Mouse (Mus musculus) neural tube, embryonic 11.5 days (tissue): ENCODE results near the gene Ldlrad3. TPM values are rescaled to one million over a fixed set of nuclear protein-coding genes. Genes with fewer than 3 reads are reported as not detected.

Experiments used
- ATAC-seq: fragments of 200-750 bp; cut with Nextera tagmentation; 2 replicates; pipeline ENCODE4 v1.8.0; 2017; ENCODE audit warnings: moderate number of reproducible peaks, mild to moderate bottlenecking, moderate TSS enrichment, moderate library complexity; ENCODE audit not compliant: insufficient read depth, low FRiP score, low TSS enrichment
- DNase-seq: peaks from one replicate; pipeline ENCODE4 v3.0.0-alpha.2; 2015; ENCODE audit warnings: low spot score
- H3K27ac ChIP-seq: fragments of 300-500 bp; sonication (generic); 2 replicates; pipeline ENCODE4 v1.5.1; 2014; ENCODE audit warnings: low read depth, mild to moderate bottlenecking, low read length
- H3K27me3 ChIP-seq: fragments of 300-500 bp; sonication (generic); 2 replicates; pipeline ENCODE4 v1.6.1; 2014; ENCODE audit warnings: mild to moderate bottlenecking, low read length, mixed read lengths; ENCODE audit not compliant: control insufficient read depth, insufficient read depth
- H3K36me3 ChIP-seq: fragments of 300-500 bp; sonication (generic); 2 replicates; pipeline ENCODE4 v1.6.1; 2014; ENCODE audit warnings: mild to moderate bottlenecking, low read length, moderate library complexity, mixed read lengths; ENCODE audit not compliant: control insufficient read depth, insufficient read depth
- H3K4me1 ChIP-seq: fragments of 300-500 bp; sonication (generic); 2 replicates; pipeline ENCODE4 v1.6.1; 2014; ENCODE audit warnings: low read length, mixed read lengths; ENCODE audit not compliant: control insufficient read depth, insufficient read depth
- H3K4me2 ChIP-seq: fragments of 300-500 bp; sonication (generic); 2 replicates; pipeline ENCODE4 v1.6.1; 2014; ENCODE audit warnings: low read depth, mild to moderate bottlenecking, moderate library complexity
- H3K4me3 ChIP-seq: fragments of 300-500 bp; sonication (generic); 2 replicates; pipeline ENCODE4 v1.5.1; 2014; ENCODE audit warnings: low read depth, low read length
- H3K9ac ChIP-seq: fragments of 300-500 bp; sonication (generic); 2 replicates; pipeline ENCODE4 v1.6.1; 2014; ENCODE audit warnings: mild to moderate bottlenecking, low read length
- H3K9me3 ChIP-seq: fragments of 300-500 bp; sonication (generic); 2 replicates; pipeline ENCODE4 v1.6.1; 2016; ENCODE audit warnings: low read length; ENCODE audit not compliant: control insufficient read depth
- WGBS: fragments of 180-500 bp; shearing (Covaris S2); extraction: QIAGEN DNeasy Blood & Tissue Kit; methylation state at CpG from one replicate; pipeline ENCODE4 v1.1.7; 2014; 5-methylcytosine and 5-hydroxymethylcytosine counted together
- polyA plus RNA-seq: library from polyadenylated mRNA; unstranded; fragments of >200 nt; fragmentation: Nextera tagmentation; extraction: Ambion mirVana; gene quantifications from 2 replicates; pipeline ENCODE4 v1.2.1, GENCODE M21; 2014

The Ldlrad3 gene
- polyA plus RNA-seq, 1 experiment from 2014 or later = 64.9 TPM

DNA sequence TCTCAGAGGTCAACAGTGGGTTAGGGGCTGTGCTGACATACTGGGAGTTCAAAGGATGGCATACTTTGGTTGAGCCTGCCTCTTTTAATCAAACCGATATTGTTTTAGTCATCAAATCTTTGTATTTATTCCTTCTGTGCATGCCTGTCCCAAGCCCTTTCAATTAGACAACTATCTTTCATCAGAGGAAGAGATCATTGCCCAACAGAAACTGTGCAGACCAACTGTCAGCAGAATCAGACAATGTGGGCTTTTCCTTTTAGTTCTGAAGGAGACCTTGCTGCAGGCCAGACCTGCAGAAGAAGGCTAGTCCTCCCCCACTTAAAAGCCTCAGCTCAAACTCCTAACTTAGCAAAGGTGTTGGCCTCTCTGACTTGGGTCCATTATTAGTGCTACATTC is 41.9 kb downstream of the Ldlrad3 start:
- 96% methylated on average over 1 of the region's 1 CpGs for WGBS
- Histone ChIP-seq H3K9me3 (no peaks in the 10 kb centered on the region), H3K27ac (no peak overlapping the region), H3K27me3 (no peaks in the 10 kb centered on the region), H3K4me3 (no peak overlapping the region), H3K4me1 (peaks cover 11% of the 10 kb centered on the region), H3K4me2 (no peak overlapping the region), H3K36me3 (no peaks in the 10 kb centered on the region), H3K9ac (no peak overlapping the region)
- ATAC-seq (no peak), DNase-seq (no peak)

DNA sequence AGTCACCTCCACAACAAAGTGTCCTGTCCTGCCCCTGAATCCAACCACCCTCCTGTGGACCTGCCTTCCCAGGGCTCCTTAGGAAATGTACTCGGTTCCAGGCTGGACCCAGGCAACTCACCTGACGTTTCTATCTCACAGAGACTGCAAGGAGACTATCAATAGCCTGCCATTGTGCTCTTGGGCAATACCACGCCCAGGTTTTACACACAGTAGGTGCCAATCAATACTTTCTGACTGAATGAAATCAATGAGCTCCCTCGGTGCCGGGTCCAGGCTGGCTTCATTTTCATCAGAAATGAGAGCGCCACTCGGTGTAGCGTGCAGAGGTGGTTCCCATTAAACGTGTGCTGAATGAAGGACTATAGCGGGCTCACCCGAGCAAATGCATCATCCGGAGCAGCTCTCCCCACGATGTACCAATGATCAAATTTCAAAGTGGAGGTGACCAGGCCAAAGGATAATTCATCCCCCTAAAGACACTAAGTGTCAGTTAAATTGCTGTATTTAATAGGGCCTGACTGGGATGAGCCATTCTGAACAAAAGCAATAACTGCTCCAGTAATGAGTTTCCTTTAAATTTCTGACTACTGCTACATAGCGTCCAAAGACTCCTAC is 43.4 kb downstream of the Ldlrad3 start:
- no peak overlapping the region for H3K4me2 ChIP-seq
- ATAC-seq = peak; percentile 32; the same call in 1 of the 2 replicates

DNA sequence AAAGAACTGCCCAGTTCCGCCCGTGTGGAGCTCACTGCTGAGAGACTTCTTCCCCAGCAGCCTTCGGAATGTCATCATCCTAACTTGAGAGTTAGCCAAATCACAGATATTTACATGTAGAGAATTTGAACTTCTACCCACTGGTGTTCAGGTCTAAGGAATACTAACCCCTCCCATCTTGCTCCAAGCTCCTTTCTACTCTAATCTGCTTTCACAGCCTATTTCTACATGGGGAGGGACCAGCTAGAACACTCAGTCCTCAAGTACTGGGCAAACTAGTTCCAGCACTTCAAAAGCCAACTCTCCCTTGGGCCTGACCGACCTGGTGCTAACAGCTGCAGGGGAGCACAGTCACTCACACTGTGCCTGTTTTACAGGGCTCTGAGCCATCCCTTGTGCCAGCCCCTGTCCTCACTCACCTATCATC is 44.0 kb downstream of the Ldlrad3 start:
- Histone ChIP-seq H3K4me1 (peaks cover 27% of the 10 kb centered on the region), H3K9ac (no peak overlapping the region), H3K36me3 (no peaks in the 10 kb centered on the region), H3K9me3 (no peaks in the 10 kb centered on the region), H3K4me2 (no peak overlapping the region), H3K4me3 (no peak overlapping the region), H3K27ac (0 out of 2 replicates have a peak overlapping the region, but pooled peaks have one; percentile 35), H3K27me3 (no peaks in the 10 kb centered on the region)
- ATAC-seq (no peak), DNase-seq (no peak)
- WGBS = 74% methylated on average over 4 of the region's 4 CpGs

More for the DNA sequence above, 43.4 kb downstream of the Ldlrad3 start:
- peak overlapping the region; percentile 35; the same call in 1 of the 2 replicates for H3K27ac ChIP-seq
- no peaks in the 10 kb centered on the region for H3K27me3 ChIP-seq
- no peak overlapping the region for H3K4me3 ChIP-seq
- no peaks in the 10 kb centered on the region for H3K36me3 ChIP-seq
- H3K9ac ChIP-seq = no peak overlapping the region
- 27% methylated on average over 14 of the region's 14 CpGs for whole genome bisulfite sequencing
- peaks cover 27% of the 10 kb centered on the region for H3K4me1 ChIP-seq
- no peaks in the 10 kb centered on the region for H3K9me3 ChIP-seq
- DNase-seq = peak; percentile 43

DNA sequence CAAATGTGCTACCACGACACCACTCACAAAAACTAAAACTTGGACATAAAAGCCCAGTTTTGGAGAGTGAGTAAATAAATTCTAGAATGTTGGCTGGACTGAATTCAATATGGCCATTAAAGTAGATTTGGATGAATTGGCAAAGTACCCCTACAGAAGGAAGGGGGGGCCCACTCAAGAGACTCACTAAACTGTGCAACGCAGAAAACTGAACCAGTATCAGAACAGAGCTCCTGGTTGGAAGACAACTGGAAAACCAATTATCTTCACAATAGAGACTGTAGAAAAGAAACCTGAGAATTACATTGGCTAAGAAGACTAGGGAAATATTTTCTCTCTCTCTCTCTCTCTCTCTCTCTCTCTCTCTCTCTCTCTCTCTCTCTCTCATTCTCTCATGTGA is 45.0 kb downstream of the Ldlrad3 start:
- ATAC-seq = no peak
- no peak for DNase-seq
- 84% methylated on average over 2 of the region's 2 CpGs for WGBS
- no peak overlapping the region for H3K4me3 ChIP-seq
- H3K4me2 ChIP-seq = no peak overlapping the region
- no peaks in the 10 kb centered on the region for H3K27me3 ChIP-seq
- H3K36me3 ChIP-seq = no peaks in the 10 kb centered on the region
- no peaks in the 10 kb centered on the region for H3K9me3 ChIP-seq
- no peak overlapping the region for H3K9ac ChIP-seq
- H3K27ac ChIP-seq = no peak overlapping the region
- H3K4me1 ChIP-seq = peaks cover 25% of the 10 kb centered on the region

DNA sequence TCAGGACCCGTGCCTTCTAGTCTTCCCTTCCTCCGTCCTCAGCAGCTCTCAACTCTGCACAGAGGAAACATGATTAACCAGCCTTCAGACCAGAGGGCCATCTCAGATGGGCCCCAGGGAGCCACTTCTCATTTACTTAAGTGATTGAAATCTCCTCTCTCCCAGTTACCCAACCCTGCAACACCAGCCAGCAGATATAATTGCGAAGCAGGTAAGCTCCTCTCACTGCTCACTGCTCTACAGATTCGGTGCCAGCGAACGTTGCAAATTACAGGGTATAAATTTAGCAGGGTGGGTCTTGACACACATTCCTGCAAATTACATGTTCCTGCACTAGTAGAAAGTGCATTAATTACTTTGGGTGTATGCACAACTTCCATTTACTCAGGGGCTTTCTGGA is 48.3 kb downstream of the Ldlrad3 start:
- no peak overlapping the region for H3K27ac ChIP-seq

DNA sequence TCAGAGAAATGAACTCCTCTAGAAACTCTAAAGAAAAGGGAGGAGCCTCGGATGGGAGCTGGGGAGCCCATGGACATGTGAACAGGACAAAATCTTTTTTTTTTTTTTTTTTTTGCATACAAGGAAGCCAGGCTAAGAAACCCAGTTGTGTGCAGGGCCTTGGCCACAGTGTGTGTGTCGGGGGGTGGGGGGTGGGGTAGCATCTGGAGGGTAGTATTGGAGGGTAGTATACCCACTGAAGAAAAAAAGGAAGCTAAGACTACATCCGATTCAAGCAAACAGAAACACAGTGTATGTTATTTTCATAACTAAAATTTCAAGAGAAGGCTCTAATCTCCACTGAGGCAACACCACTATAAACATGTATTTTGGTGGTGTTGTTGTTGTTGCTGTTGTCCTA is 50.0 kb downstream of the Ldlrad3 start:
- Histone ChIP-seq H3K4me3 (no peak overlapping the region), H3K9ac (no peak overlapping the region), H3K4me2 (no peak overlapping the region), H3K27ac (no peak overlapping the region), H3K4me1 (peaks cover 21% of the 10 kb centered on the region), H3K9me3 (no peaks in the 10 kb centered on the region), H3K36me3 (no peaks in the 10 kb centered on the region), H3K27me3 (no peaks in the 10 kb centered on the region)
- ATAC-seq = no peak
- DNase-seq = no peak
- 78% methylated on average over 3 of the region's 3 CpGs for WGBS

More for the DNA sequence above, 48.3 kb downstream of the Ldlrad3 start:
- Histone ChIP-seq H3K36me3 (no peaks in the 10 kb centered on the region), H3K9me3 (no peaks in the 10 kb centered on the region), H3K27me3 (no peaks in the 10 kb centered on the region), H3K4me3 (no peak overlapping the region), H3K4me1 (peaks cover 25% of the 10 kb centered on the region), H3K4me2 (no peak overlapping the region), H3K9ac (no peak overlapping the region)
- DNase-seq (no peak), ATAC-seq (no peak)
- WGBS = 52% methylated on average over 6 of the region's 6 CpGs

DNA sequence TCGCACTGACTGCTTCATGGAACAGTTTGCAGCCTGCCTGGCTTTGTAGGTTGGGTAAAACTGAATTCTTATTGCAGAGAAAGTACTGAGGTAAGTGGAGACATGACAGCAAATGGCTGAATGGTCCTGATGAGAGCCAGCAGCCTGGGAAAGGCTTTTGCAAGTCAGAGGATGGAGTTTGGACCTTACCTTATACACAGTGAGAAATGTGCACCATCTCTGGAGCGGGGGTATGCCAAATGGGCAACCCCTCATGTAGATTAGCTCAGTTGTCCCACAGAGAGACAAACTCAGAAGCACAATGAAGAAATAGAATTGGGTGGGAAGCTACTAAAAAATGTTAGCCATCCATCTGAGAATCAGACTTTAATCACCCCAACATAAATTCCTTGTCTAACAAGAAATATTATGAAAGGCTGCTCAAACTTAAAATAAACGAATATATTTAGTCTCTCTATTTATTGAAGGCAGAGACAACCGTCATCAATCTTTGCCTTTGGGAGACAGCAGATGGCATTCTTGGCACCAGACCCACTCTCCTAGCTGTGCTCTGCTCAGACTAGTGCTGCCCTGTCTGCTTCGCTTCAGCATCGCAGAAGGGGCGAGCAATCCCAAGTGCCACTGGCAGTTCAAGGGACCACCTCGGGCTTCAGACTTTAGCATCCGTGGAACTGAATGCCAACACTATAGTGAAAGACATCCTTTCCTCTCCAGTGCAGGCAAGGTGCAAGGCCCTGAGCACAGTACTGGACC is 51.5 kb downstream of the Ldlrad3 start:
- DNase-seq (no peak), ATAC-seq (no peak)
- Histone ChIP-seq H3K4me2 (no peak overlapping the region), H3K36me3 (no peaks in the 10 kb centered on the region), H3K9ac (no peak overlapping the region), H3K4me3 (no peak overlapping the region), H3K27me3 (no peaks in the 10 kb centered on the region), H3K4me1 (peaks cover 22% of the 10 kb centered on the region), H3K27ac (no peak overlapping the region), H3K9me3 (no peaks in the 10 kb centered on the region)
- WGBS = 88% methylated on average over 9 of the region's 9 CpGs

DNA sequence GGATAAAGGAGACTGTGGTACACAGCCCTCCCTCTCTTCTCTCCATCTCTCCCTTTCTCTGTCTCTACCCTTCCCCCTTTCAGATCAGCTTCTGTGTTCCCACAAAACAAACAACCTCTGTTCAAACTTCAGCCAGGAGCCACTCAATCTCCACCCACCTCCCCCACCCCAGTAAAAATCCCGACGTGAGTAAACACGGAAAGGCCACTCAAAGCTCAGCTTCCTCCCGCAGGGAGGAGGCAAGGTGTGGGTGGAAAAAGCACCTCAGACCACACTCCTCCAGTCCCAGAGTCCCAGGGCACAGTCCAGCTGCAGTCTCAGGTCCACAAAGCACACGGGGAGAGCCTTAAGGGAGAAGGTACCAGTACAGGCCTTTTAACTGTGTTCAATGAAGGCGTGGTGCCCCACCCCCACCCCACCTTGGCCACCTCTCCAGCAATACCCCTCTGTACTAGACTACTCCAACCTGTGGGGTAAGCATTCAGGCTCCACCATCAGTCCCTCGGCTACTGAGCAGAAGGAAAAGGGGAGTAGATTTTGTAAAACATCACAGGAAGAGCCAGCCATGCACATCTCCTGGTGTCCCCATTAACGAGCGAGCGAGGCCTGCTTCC is 53.1 kb downstream of the Ldlrad3 start:
- Histone ChIP-seq H3K27me3 (no peaks in the 10 kb centered on the region), H3K27ac (no peak overlapping the region), H3K9me3 (no peaks in the 10 kb centered on the region), H3K9ac (no peak overlapping the region), H3K4me3 (no peak overlapping the region), H3K4me2 (no peak overlapping the region), H3K4me1 (peaks cover 11% of the 10 kb centered on the region), H3K36me3 (no peaks in the 10 kb centered on the region)
- DNase-seq (no peak), ATAC-seq (no peak; the same call in 1 of the 2 replicates)
- WGBS = 50% methylated on average over 10 of the region's 10 CpGs
